Mouse (Mus musculus) kidney, adult 2 months (tissue): ENCODE results near the gene Map4k5. TPM values are rescaled to one million over a fixed set of nuclear protein-coding genes. Genes with fewer than 3 reads are reported as not detected.

Source experiments
- DNase-seq: peaks from one replicate; pipeline ENCODE4 v3.0.0; 2021
- H3K27ac ChIP-seq: fragments of 200-500 bp; 2 replicates; pipeline ENCODE4 v1.5.1; 2012; ENCODE audit warnings: low read depth, low read length, control low read depth, inconsistent platforms; ENCODE audit not compliant: insufficient read depth
- H3K27me3 ChIP-seq: fragments of 200-500 bp; replicated peaks from 2 replicates; pipeline ENCODE4 v1.6.1; 2012; ENCODE audit warnings: mild to moderate bottlenecking, moderate library complexity, low read length, inconsistent platforms; ENCODE audit not compliant: control insufficient read depth, insufficient read depth
- H3K36me3 ChIP-seq: fragments of 200-500 bp; 2 replicates; pipeline ENCODE4 v1.6.1; 2012; ENCODE audit warnings: mild to moderate bottlenecking, moderate library complexity, low read length, inconsistent platforms; ENCODE audit not compliant: control insufficient read depth, insufficient read depth
- H3K4me1 ChIP-seq: fragments of 200-500 bp; 2 replicates; pipeline ENCODE4 v1.6.1; 2011; ENCODE audit warnings: low read length; ENCODE audit not compliant: control insufficient read depth, insufficient read depth
- H3K4me3 ChIP-seq: fragments of 200-500 bp; 2 replicates; pipeline ENCODE4 v1.5.1; 2011; ENCODE audit warnings: mild to moderate bottlenecking, low read depth, low read length, control low read depth; ENCODE audit not compliant: insufficient read depth
- CTCF ChIP-seq: fragments of 200-500 bp; conservative IDR thresholded peaks from 2 replicates; pipeline ENCODE4 v1.5.1; 2011; ENCODE audit warnings: low read depth, mild to moderate bottlenecking, control low read depth, low read length, moderate library complexity, mixed read lengths; ENCODE audit not compliant: insufficient read depth, insufficient read length
- POLR2A ChIP-seq: fragments of 200-500 bp; IDR thresholded peaks from one replicate; pipeline ENCODE4 v1.6.1; 2011; ENCODE audit warnings: low read depth, low read length, control low read depth
- WGBS: fragments of 180-500 bp; shearing (Covaris S2); methylation state at CpG from one replicate; pipeline ENCODE4 v1.1.7; 2018; 5-methylcytosine and 5-hydroxymethylcytosine counted together
- polyA plus RNA-seq: library from polyadenylated mRNA; depleted of rRNA; stranded (reverse); fragments of >200 nt; gene quantifications from 2 replicates; pipeline ENCODE4 v1.2.3, GENCODE M21; 2012; rRNA removed

The Map4k5 gene
- polyA plus RNA-seq, 1 experiment: 6.3 TPM

GRCm38 (mm10) chr12:69753936-69754335, 139.1 kb downstream of the Map4k5 start:
- Histone ChIP-seq H3K27me3 (no peaks in the 10 kb centered on the region), H3K4me3 (no peak overlapping the region), H3K36me3 (peaks cover 3% of the 10 kb centered on the region; the same call in 1 of the 2 replicates), H3K4me1 (peaks cover 7% of the 10 kb centered on the region; the same call in 1 of the 2 replicates), H3K27ac (no peak overlapping the region)
- TF ChIP-seq CTCF (no peak), POLR2A (no peak)
- DNase-seq: no peak
- WGBS: 53% methylated on average over 5 of the region's 5 CpGs

Other genes starting within 250 kb of the Map4k5 start
- 28.5 and 28.8 TPM in 2 replicates for gene Sos2, start 211.3 kb downstream of the Map4k5 start, polyA plus RNA-seq
- 27.2 and 35.5 TPM in 2 replicates for gene L2hgdh, start 168.3 kb downstream of the Map4k5 start, polyA plus RNA-seq
- gene Atp5s, start 168.2 kb downstream of the Map4k5 start, polyA plus RNA-seq: 18.6 and 20.2 TPM in 2 replicates
- gene Cdkl1, start 101.9 kb downstream of the Map4k5 start, polyA plus RNA-seq: 95.1 and 99.0 TPM in 2 replicates
- 0.95 and 2.1 TPM in 2 replicates for gene Atl1, start 586 bp downstream of the Map4k5 start, polyA plus RNA-seq
- 18.8 and 22.6 TPM in 2 replicates for gene Sav1, start 93.8 kb upstream of the Map4k5 start, polyA plus RNA-seq
- 4.9 and 5.2 TPM in 2 replicates for gene Nin, start 220.5 kb upstream of the Map4k5 start, polyA plus RNA-seq